Mouse (Mus musculus): ENCODE data around the gene Hdhd3. TPM values are rescaled to one million over a fixed set of nuclear protein-coding genes. Genes with fewer than 3 reads are reported as not detected.

Hdhd3 gene
- polyA plus RNA-seq, 1 experiment from 2014 or later = 9.1 TPM

- Histone ChIP-seq H3K27ac (ENCODE audit: low read depth, low read length) (no peak overlapping the region), H3K27me3 (ENCODE audit: control insufficient read depth, insufficient read depth, low read length) (no peaks in the 10 kb centered on the region), H3K4me2 (ENCODE audit: low read depth, low read length, severe bottlenecking) (no peak overlapping the region), H3K36me3 (ENCODE audit: control insufficient read depth, insufficient read depth, low read length) (peaks cover 2% of the 10 kb centered on the region; the same call in 1 of the 2 replicates), H3K9ac (ENCODE audit: low read length) (no peak overlapping the region), H3K4me1 (replicated peaks; ENCODE audit: control insufficient read depth, insufficient read depth, low read length) (peaks cover 10% of the 10 kb centered on the region), H3K9me3 (ENCODE audit: control insufficient read depth, low read length) (no peaks in the 10 kb centered on the region), H3K4me3 (ENCODE audit: low read depth, low read length) (no peak overlapping the region)
- ATAC-seq (replicated peaks; ENCODE audit: low FRiP score) (no peak), DNase-seq (ENCODE audit: low spot score) (no peak)
- WGBS = 79% methylated on average over 1 of the region's 1 CpGs
These were observed 13.3 kb upstream of the Hdhd3 start for GRCm38 (mm10) chr4:62516579-62516978.

GRCm38 (mm10) chr4:62516079-62516478, 12.8 kb upstream of the Hdhd3 start:
- WGBS = 53% methylated on average over 2 of the region's 2 CpGs

GRCm38 (mm10) chr4:62515490-62515889, 12.2 kb upstream of the Hdhd3 start:
- H3K9ac ChIP-seq (ENCODE audit: low read length) = peak overlapping the region; percentile 16; the same call in 1 of the 2 replicates
- no peaks in the 10 kb centered on the region for H3K27me3 ChIP-seq (ENCODE audit: control insufficient read depth, insufficient read depth, low read length)
- H3K27ac ChIP-seq (ENCODE audit: low read depth, low read length) = no peak overlapping the region
- H3K36me3 ChIP-seq (ENCODE audit: control insufficient read depth, insufficient read depth, low read length) = peaks cover 2% of the 10 kb centered on the region; the same call in 1 of the 2 replicates
- H3K9me3 ChIP-seq (ENCODE audit: control insufficient read depth, low read length) = no peaks in the 10 kb centered on the region
- WGBS = 86% methylated on average over 3 of the region's 3 CpGs
- DNase-seq (ENCODE audit: low spot score) (no peak), ATAC-seq (replicated peaks; ENCODE audit: low FRiP score) (no peak)
- no peak overlapping the region for H3K4me2 ChIP-seq (ENCODE audit: low read depth, low read length, severe bottlenecking)
- H3K4me1 ChIP-seq (replicated peaks; ENCODE audit: control insufficient read depth, insufficient read depth, low read length) = peaks cover 10% of the 10 kb centered on the region
- H3K4me3 ChIP-seq (ENCODE audit: low read depth, low read length) = peak overlapping the region; percentile 5; the same call in 1 of the 2 replicates

More at GRCm38 (mm10) chr4:62516079-62516478, 12.8 kb upstream of the Hdhd3 start:
- H3K27ac ChIP-seq (ENCODE audit: low read depth, low read length) = 0 out of 2 replicates have a peak overlapping the region, but pooled peaks have one; percentile 18
- H3K4me2 ChIP-seq (ENCODE audit: low read depth, low read length, severe bottlenecking) = no peak overlapping the region
- no peaks in the 10 kb centered on the region for H3K9me3 ChIP-seq (ENCODE audit: control insufficient read depth, low read length)
- no peak for DNase-seq (ENCODE audit: low spot score)
- H3K4me3 ChIP-seq (ENCODE audit: low read depth, low read length) = peak overlapping the region; percentile 5; the same call in 1 of the 2 replicates
- H3K27me3 ChIP-seq (ENCODE audit: control insufficient read depth, insufficient read depth, low read length) = no peaks in the 10 kb centered on the region
- H3K36me3 ChIP-seq (ENCODE audit: control insufficient read depth, insufficient read depth, low read length) = peaks cover 2% of the 10 kb centered on the region; the same call in 1 of the 2 replicates
- H3K9ac ChIP-seq (ENCODE audit: low read length) = peak overlapping the region; percentile 16; the same call in 1 of the 2 replicates
- H3K4me1 ChIP-seq (replicated peaks; ENCODE audit: control insufficient read depth, insufficient read depth, low read length) = peaks cover 10% of the 10 kb centered on the region
- ATAC-seq (replicated peaks; ENCODE audit: low FRiP score) = no peak

- ATAC-seq (replicated peaks; ENCODE audit: low FRiP score) = no peak
- Histone ChIP-seq H3K27ac (ENCODE audit: low read depth, low read length) (no peak overlapping the region), H3K9me3 (ENCODE audit: control insufficient read depth, low read length) (no peaks in the 10 kb centered on the region), H3K4me1 (replicated peaks; ENCODE audit: control insufficient read depth, insufficient read depth, low read length) (peaks cover 10% of the 10 kb centered on the region), H3K27me3 (ENCODE audit: control insufficient read depth, insufficient read depth, low read length) (no peaks in the 10 kb centered on the region), H3K36me3 (ENCODE audit: control insufficient read depth, insufficient read depth, low read length) (peaks cover 2% of the 10 kb centered on the region; the same call in 1 of the 2 replicates), H3K9ac (ENCODE audit: low read length) (no peak overlapping the region), H3K4me2 (ENCODE audit: low read depth, low read length, severe bottlenecking) (peak overlapping the region; percentile 24; the same call in 1 of the 2 replicates), H3K4me3 (ENCODE audit: low read depth, low read length) (no peak overlapping the region)
- WGBS = 92% methylated on average over 7 of the region's 7 CpGs
- DNase-seq (ENCODE audit: low spot score) = no peak
These were observed 11.7 kb upstream of the Hdhd3 start for GRCm38 (mm10) chr4:62514995-62515394.

- Histone ChIP-seq H3K9me3 (ENCODE audit: control insufficient read depth, low read length) (no peaks in the 10 kb centered on the region), H3K27ac (ENCODE audit: low read depth, low read length) (no peak overlapping the region), H3K4me3 (ENCODE audit: low read depth, low read length) (no peak overlapping the region), H3K36me3 (ENCODE audit: control insufficient read depth, insufficient read depth, low read length) (peaks cover 2% of the 10 kb centered on the region; the same call in 1 of the 2 replicates), H3K9ac (ENCODE audit: low read length) (no peak overlapping the region), H3K4me2 (ENCODE audit: low read depth, low read length, severe bottlenecking) (no peak overlapping the region), H3K4me1 (replicated peaks; ENCODE audit: control insufficient read depth, insufficient read depth, low read length) (peaks cover 8% of the 10 kb centered on the region), H3K27me3 (ENCODE audit: control insufficient read depth, insufficient read depth, low read length) (no peaks in the 10 kb centered on the region)
- no peak for DNase-seq (ENCODE audit: low spot score)
- ATAC-seq (replicated peaks; ENCODE audit: low FRiP score) = no peak
- WGBS = 52% methylated on average over 10 of the region's 11 CpGs
These were observed 10.8 kb upstream of the Hdhd3 start for GRCm38 (mm10) chr4:62513998-62514506.

- H3K4me1 ChIP-seq (replicated peaks; ENCODE audit: control insufficient read depth, insufficient read depth, low read length) = no peaks in the 10 kb centered on the region
- H3K27ac ChIP-seq (ENCODE audit: low read depth, low read length) = no peak overlapping the region
- no peak overlapping the region for H3K9ac ChIP-seq (ENCODE audit: low read length)
- ATAC-seq (replicated peaks; ENCODE audit: low FRiP score) = no peak
- 93% methylated on average over 11 of the region's 11 CpGs for WGBS
- no peaks in the 10 kb centered on the region for H3K27me3 ChIP-seq (ENCODE audit: control insufficient read depth, insufficient read depth, low read length)
- no peak overlapping the region for H3K4me2 ChIP-seq (ENCODE audit: low read depth, low read length, severe bottlenecking)
- H3K9me3 ChIP-seq (ENCODE audit: control insufficient read depth, low read length) = no peaks in the 10 kb centered on the region
- no peak for DNase-seq (ENCODE audit: low spot score)
- peaks cover 6% of the 10 kb centered on the region; the same call in 1 of the 2 replicates for H3K36me3 ChIP-seq (ENCODE audit: control insufficient read depth, insufficient read depth, low read length)
- no peak overlapping the region for H3K4me3 ChIP-seq (ENCODE audit: low read depth, low read length)
These were observed 6.7 kb upstream of the Hdhd3 start for GRCm38 (mm10) chr4:62509946-62510345.

GRCm38 (mm10) chr4:62508839-62509238, 5.6 kb upstream of the Hdhd3 start:
- H3K4me2 ChIP-seq (ENCODE audit: low read depth, low read length, severe bottlenecking) = no peak overlapping the region
- no peaks in the 10 kb centered on the region for H3K27me3 ChIP-seq (ENCODE audit: control insufficient read depth, insufficient read depth, low read length)
- DNase-seq (ENCODE audit: low spot score) (no peak), ATAC-seq (replicated peaks; ENCODE audit: low FRiP score) (no peak)
- H3K36me3 ChIP-seq (ENCODE audit: control insufficient read depth, insufficient read depth, low read length) = peaks cover 6% of the 10 kb centered on the region; the same call in 1 of the 2 replicates
- H3K9ac ChIP-seq (ENCODE audit: low read length) = no peak overlapping the region
- no peak overlapping the region for H3K27ac ChIP-seq (ENCODE audit: low read depth, low read length)
- 93% methylated on average over 5 of the region's 5 CpGs for WGBS
- no peak overlapping the region for H3K4me3 ChIP-seq (ENCODE audit: low read depth, low read length)
- no peaks in the 10 kb centered on the region for H3K4me1 ChIP-seq (replicated peaks; ENCODE audit: control insufficient read depth, insufficient read depth, low read length)
- H3K9me3 ChIP-seq (ENCODE audit: control insufficient read depth, low read length) = no peaks in the 10 kb centered on the region

GRCm38 (mm10) chr4:62506798-62507197, 3.5 kb upstream of the Hdhd3 start:
- WGBS = 75% methylated on average over 2 of the region's 2 CpGs
- no peak for ATAC-seq (replicated peaks; ENCODE audit: low FRiP score)

GRCm38 (mm10) chr4:62505991-62506390, 2.7 kb upstream of the Hdhd3 start:
- DNase-seq (ENCODE audit: low spot score) = no peak
- WGBS = 91% methylated on average over 3 of the region's 3 CpGs

More at GRCm38 (mm10) chr4:62506798-62507197, 3.5 kb upstream of the Hdhd3 start:
- no peaks in the 10 kb centered on the region for H3K4me1 ChIP-seq (replicated peaks; ENCODE audit: control insufficient read depth, insufficient read depth, low read length)
- H3K4me3 ChIP-seq (ENCODE audit: low read depth, low read length) = no peak overlapping the region
- peaks cover 4% of the 10 kb centered on the region; the same call in 1 of the 2 replicates for H3K36me3 ChIP-seq (ENCODE audit: control insufficient read depth, insufficient read depth, low read length)
- H3K27ac ChIP-seq (ENCODE audit: low read depth, low read length) = no peak overlapping the region
- no peaks in the 10 kb centered on the region for H3K27me3 ChIP-seq (ENCODE audit: control insufficient read depth, insufficient read depth, low read length)
- H3K4me2 ChIP-seq (ENCODE audit: low read depth, low read length, severe bottlenecking) = no peak overlapping the region
- H3K9ac ChIP-seq (ENCODE audit: low read length) = no peak overlapping the region
- no peaks in the 10 kb centered on the region for H3K9me3 ChIP-seq (ENCODE audit: control insufficient read depth, low read length)
- DNase-seq (ENCODE audit: low spot score) = no peak

More at GRCm38 (mm10) chr4:62505991-62506390, 2.7 kb upstream of the Hdhd3 start:
- Histone ChIP-seq H3K27ac (ENCODE audit: low read depth, low read length) (no peak overlapping the region), H3K27me3 (ENCODE audit: control insufficient read depth, insufficient read depth, low read length) (no peaks in the 10 kb centered on the region), H3K36me3 (ENCODE audit: control insufficient read depth, insufficient read depth, low read length) (peaks cover 4% of the 10 kb centered on the region; the same call in 1 of the 2 replicates), H3K9ac (ENCODE audit: low read length) (no peak overlapping the region), H3K4me1 (replicated peaks; ENCODE audit: control insufficient read depth, insufficient read depth, low read length) (no peaks in the 10 kb centered on the region; the same call in 1 of the 2 replicates), H3K9me3 (ENCODE audit: control insufficient read depth, low read length) (no peaks in the 10 kb centered on the region), H3K4me2 (ENCODE audit: low read depth, low read length, severe bottlenecking) (no peak overlapping the region), H3K4me3 (ENCODE audit: low read depth, low read length) (no peak overlapping the region)
- ATAC-seq (replicated peaks; ENCODE audit: low FRiP score) = no peak

All from forebrain, embryonic 11.5 days (tissue).